Mouse (Mus musculus): ENCODE measurements around the gene Atp8a1. TPM values are rescaled to one million over a fixed set of nuclear protein-coding genes. Genes with fewer than 3 reads are reported as not detected.

Gene Atp8a1
- total RNA-seq, 2 experiments from 2014 or later = 169 to 192 TPM

- no peak for DNase-seq (ENCODE audit: low spot score in 2 of 2)
Measured at GRCm38 (mm10) chr5:67572552-67573155, 274.6 kb downstream of the Atp8a1 start.

Small RNA genes within 50 kb of the gene (microRNA-seq; reads per million reads assigned to microRNA genes)
- 0 reads per million in 2 experiments for gene Gm23617

Other genes starting within 250 kb of the Atp8a1 start
- 1 to 10 TPM; 1.1 to 1.2 TPM for gene Shisa3, start 239.6 kb downstream of the Atp8a1 start, total RNA-seq (2021)
- gene Gm5108, start 94.2 kb upstream of the Atp8a1 start, total RNA-seq (2021) = not detected
- gene Gm21905, start 99.0 kb upstream of the Atp8a1 start, total RNA-seq (2021) = not detected
- not detected for gene Grxcr1, start 184.4 kb upstream of the Atp8a1 start, total RNA-seq (2021)

Data from left cerebral cortex, adult 18-20 months (tissue).